In the genomic region with DNA sequence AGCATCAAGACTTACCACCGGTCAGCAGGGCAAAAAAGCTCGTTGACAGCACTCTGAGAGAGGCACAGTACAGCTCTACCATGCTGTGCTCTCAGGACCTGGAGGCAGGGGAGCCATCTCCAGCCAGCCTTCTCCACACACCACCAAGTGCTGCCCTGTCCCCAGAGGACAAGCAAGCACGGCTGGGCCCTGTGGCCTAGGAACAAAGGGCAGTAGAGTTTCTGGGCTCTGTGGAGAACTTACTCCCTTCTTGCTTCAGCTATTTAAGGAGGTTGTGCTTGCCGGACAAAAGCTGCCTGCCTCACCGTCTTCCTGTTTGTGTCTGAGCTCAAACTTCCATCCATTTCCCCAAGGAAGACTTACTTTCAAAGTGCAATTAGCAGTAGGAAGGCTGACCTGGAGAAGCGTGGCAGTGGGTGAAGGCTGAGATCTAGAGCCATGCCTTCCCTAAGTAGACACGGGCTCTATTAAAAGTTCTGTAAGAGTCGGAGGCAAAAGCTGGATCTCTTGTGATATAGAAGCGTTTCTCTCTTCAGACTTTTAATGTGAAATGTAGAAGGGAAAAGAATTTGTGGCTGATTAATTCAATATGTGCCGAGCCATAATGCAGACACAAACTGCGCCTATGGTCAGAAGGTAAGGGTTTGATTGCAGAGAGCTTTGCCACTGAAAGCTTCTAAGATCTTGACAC, we compare ENCODE assay signal across 10 mouse cellular contexts. TPM values are rescaled to one million over a fixed set of nuclear protein-coding genes. Genes with fewer than 3 reads are reported as not detected.
A peak's percentile ranks its signal among the peaks of the same experiment; 100 is the strongest.
DNase-seq lines count a peak whose midpoint lies in the region; ATAC-seq lines count a peak whose summit lies in the region.
"Had no signal": no experiment of that assay in that cellular context is flagged by ENCODE, and none has a peak within 500 bp of the region (broad histone marks: within the 10 kb centered on the region; RNA-seq: fewer than 3 reads in every experiment).

No protein-coding gene starts in this region.

- intact Hi-C loops in left cerebral cortex, postnatal 4 days (cut with DNase I): no loop called here

- no peaks in the 10 kb centered on the region for H3K9me3 ChIP-seq in midbrain, embryonic 13.5 days
- H3K9me3 ChIP-seq in midbrain, embryonic 11.5 days (ENCODE audit: control insufficient read depth, low read length): no peaks in the 10 kb centered on the region
- no peaks in the 10 kb centered on the region for H3K9me3 ChIP-seq in intestine, embryonic 16.5 days (ENCODE audit: control insufficient read depth, low read length)
- H3K9me3 ChIP-seq in stomach, embryonic 16.5 days (replicated peaks; ENCODE audit: control insufficient read depth, low read length): no peaks in the 10 kb centered on the region
- H3K9me3 ChIP-seq: forebrain, embryonic 13.5 days had no signal

- no peak for ATAC-seq in midbrain, embryonic 13.5 days
- no peak for ATAC-seq in midbrain, embryonic 11.5 days (ENCODE audit: low FRiP score)
- ATAC-seq in intestine, embryonic 16.5 days: peak; percentile 19; the same call in 1 of the 2 replicates
- ATAC-seq in stomach, embryonic 16.5 days (ENCODE audit: insufficient read depth, low FRiP score): no peak; the same call in 1 of the 2 replicates
- ATAC-seq: forebrain, embryonic 13.5 days had no signal

- no peak overlapping the region for H3K4me3 ChIP-seq in midbrain, embryonic 13.5 days (replicated peaks)
- H3K4me3 ChIP-seq in midbrain, embryonic 11.5 days (ENCODE audit: low read depth, low read length): no peak overlapping the region
- H3K4me3 ChIP-seq in intestine, embryonic 16.5 days (ENCODE audit: low read length): peak overlapping the region; percentile 29
- peak overlapping the region; percentile 41 for H3K4me3 ChIP-seq in stomach, embryonic 16.5 days (replicated peaks; ENCODE audit: low read length)
- H3K4me3 ChIP-seq: forebrain, embryonic 13.5 days had no signal

- DNase-seq in gastrocnemius, adult 18-20 months (ENCODE audit: low spot score): peak; percentile 4
- DNase-seq in gastrocnemius, postnatal 10 days: no peak
- DNase-seq in midbrain, embryonic 11.5 days (ENCODE audit: low spot score, missing footprints): no peak
- DNase-seq in cerebellum, postnatal 4 days (ENCODE audit: low spot score in 2 of 2): no peak
- no peak for DNase-seq in left cerebral cortex, postnatal 4 days
- DNase-seq: retina, postnatal 1 day had no signal

- WGBS in midbrain, embryonic 13.5 days: 72% methylated on average over 11 of the region's 11 CpGs
- 67% methylated on average over 11 of the region's 11 CpGs for WGBS in midbrain, embryonic 11.5 days
- WGBS in intestine, embryonic 16.5 days: 40% methylated on average over 11 of the region's 11 CpGs
- WGBS in stomach, embryonic 16.5 days: 30% methylated on average over 11 of the region's 11 CpGs

- H3K27me3 ChIP-seq in midbrain, embryonic 13.5 days: no peaks in the 10 kb centered on the region
- no peaks in the 10 kb centered on the region; the same call in 1 of the 2 replicates for H3K27me3 ChIP-seq in midbrain, embryonic 11.5 days (ENCODE audit: control insufficient read depth, insufficient read depth, low read length)
- H3K27me3 ChIP-seq in intestine, embryonic 16.5 days (replicated peaks; ENCODE audit: control insufficient read depth, insufficient read depth, low read length): no peaks in the 10 kb centered on the region
- H3K27me3 ChIP-seq in stomach, embryonic 16.5 days (ENCODE audit: control insufficient read depth, insufficient read depth, low read length): no peaks in the 10 kb centered on the region
- H3K27me3 ChIP-seq: forebrain, embryonic 13.5 days had no signal

- H3K9ac ChIP-seq in midbrain, embryonic 13.5 days (replicated peaks): no peak overlapping the region
- H3K9ac ChIP-seq in midbrain, embryonic 11.5 days (ENCODE audit: low read length): no peak overlapping the region
- peak overlapping the region; percentile 49 for H3K9ac ChIP-seq in intestine, embryonic 16.5 days (ENCODE audit: low read depth, low read length)
- H3K9ac ChIP-seq in stomach, embryonic 16.5 days (ENCODE audit: low read length): peak overlapping the region; percentile 66
- H3K9ac ChIP-seq: forebrain, embryonic 13.5 days had no signal

- H3K27ac ChIP-seq in midbrain, embryonic 13.5 days: peak overlapping the region; percentile 27; the same call in 1 of the 2 replicates
- H3K27ac ChIP-seq in midbrain, embryonic 11.5 days (ENCODE audit: low read depth, low read length): no peak overlapping the region
- H3K27ac ChIP-seq in intestine, embryonic 16.5 days (ENCODE audit: low read length): peak overlapping the region; percentile 60
- peak overlapping the region; percentile 79 for H3K27ac ChIP-seq in stomach, embryonic 16.5 days (ENCODE audit: low read length)
- H3K27ac ChIP-seq: forebrain, embryonic 13.5 days had no signal

- no peaks in the 10 kb centered on the region for H3K4me1 ChIP-seq in midbrain, embryonic 13.5 days (replicated peaks)
- no peaks in the 10 kb centered on the region for H3K4me1 ChIP-seq in midbrain, embryonic 11.5 days (ENCODE audit: control insufficient read depth, insufficient read depth, low read length)
- H3K4me1 ChIP-seq in intestine, embryonic 16.5 days (ENCODE audit: control insufficient read depth, insufficient read depth, low read length): peaks cover 40% of the 10 kb centered on the region
- peaks cover 41% of the 10 kb centered on the region for H3K4me1 ChIP-seq in stomach, embryonic 16.5 days (ENCODE audit: control insufficient read depth, insufficient read depth, low read length)
- H3K4me1 ChIP-seq: forebrain, embryonic 13.5 days had no signal

- H3K36me3 ChIP-seq in midbrain, embryonic 13.5 days: no peaks in the 10 kb centered on the region
- H3K36me3 ChIP-seq in midbrain, embryonic 11.5 days (ENCODE audit: control insufficient read depth, insufficient read depth, low read length): no peaks in the 10 kb centered on the region
- H3K36me3 ChIP-seq in intestine, embryonic 16.5 days (ENCODE audit: control insufficient read depth, insufficient read depth, low read length): no peaks in the 10 kb centered on the region
- no peaks in the 10 kb centered on the region for H3K36me3 ChIP-seq in stomach, embryonic 16.5 days (ENCODE audit: control insufficient read depth, insufficient read depth, low read length)

- H3K4me2 ChIP-seq in midbrain, embryonic 13.5 days (replicated peaks): no peak overlapping the region
- no peak overlapping the region for H3K4me2 ChIP-seq in midbrain, embryonic 11.5 days
- peak overlapping the region; percentile 31 for H3K4me2 ChIP-seq in intestine, embryonic 16.5 days (ENCODE audit: low read depth, low read length)
- H3K4me2 ChIP-seq in stomach, embryonic 16.5 days (ENCODE audit: low read depth, low read length): peak overlapping the region; percentile 51
- H3K4me2 ChIP-seq: forebrain, embryonic 13.5 days had no signal

RNA-seq across cellular contexts. Expression of a gene that starts 53.3 kb away (rescaled TPM):
- total RNA-seq in gastrocnemius, adult 18-20 months (2021): under 1 TPM; 0.30 to 0.47 TPM
- total RNA-seq in gastrocnemius, postnatal 10 days (2021): 10 to 100 TPM in 1 of 2 experiments, 1 to 10 TPM in 1; 8.2 to 10.9 TPM
- polyA plus RNA-seq in midbrain, embryonic 13.5 days (2015; fragmentation: Nextera tagmentation; extraction: Ambion mirVana): 6.9 and 8.8 TPM in 2 replicates
- polyA plus RNA-seq in midbrain, embryonic 11.5 days (2014; fragmentation: Nextera tagmentation; extraction: Ambion mirVana): 21.7 and 28.9 TPM in 2 replicates
- 12.7 and 13.1 TPM in 2 replicates for polyA plus RNA-seq in intestine, embryonic 16.5 days (2015; fragmentation: Nextera tagmentation; extraction: Ambion mirVana)
- polyA plus RNA-seq in stomach, embryonic 16.5 days (2015; fragmentation: Nextera tagmentation; extraction: Ambion mirVana): 26.1 and 26.7 TPM in 2 replicates
- 1 to 10 TPM; 7.3 to 8.5 TPM for total RNA-seq in left cerebral cortex, postnatal 4 days (2021)

Comparison
In these comparisons a context has a peak if more than half of its experiments do, and no peak if none do; other contexts are left out.
1. H3K4me2 ChIP-seq: peak in intestine, embryonic 16.5 days (single experiment) and stomach, embryonic 16.5 days (single experiment); none in midbrain, embryonic 13.5 days (single experiment) and midbrain, embryonic 11.5 days (single experiment).
2. H3K4me3 ChIP-seq: peak in intestine, embryonic 16.5 days (single experiment) and stomach, embryonic 16.5 days (single experiment); none in midbrain, embryonic 13.5 days (single experiment) and midbrain, embryonic 11.5 days (single experiment).
3. H3K9ac ChIP-seq: peak in intestine, embryonic 16.5 days (single experiment) and stomach, embryonic 16.5 days (single experiment); none in midbrain, embryonic 13.5 days (single experiment) and midbrain, embryonic 11.5 days (single experiment).